Mouse (Mus musculus): ENCODE results near the gene Psma2. TPM values are rescaled to one million over a fixed set of nuclear protein-coding genes. Genes with fewer than 3 reads are reported as not detected.

Gene Psma2
- polyA plus RNA-seq (2021; fragmentation: Nextera tagmentation) = 162 and 173 TPM in 2 replicates
- long read RNA-seq, experiment 1, transcript Psma2-201 (8 exons, 2,911 nt) = major isoform, 330 of 361 reads
- long read RNA-seq, experiment 1, partial matches to known transcripts = 22 of 361 reads
- long read RNA-seq, experiment 1, other reads (novel, unspliced or antisense) = 9 of 361 reads
- long read RNA-seq, experiment 2, transcript Psma2-201 (8 exons, 2,911 nt) = major isoform, 255 of 267 reads
- long read RNA-seq, experiment 2, partial matches to known transcripts = 2 of 267 reads
- long read RNA-seq, experiment 2, other reads (novel, unspliced or antisense) = 10 of 267 reads

DNA sequence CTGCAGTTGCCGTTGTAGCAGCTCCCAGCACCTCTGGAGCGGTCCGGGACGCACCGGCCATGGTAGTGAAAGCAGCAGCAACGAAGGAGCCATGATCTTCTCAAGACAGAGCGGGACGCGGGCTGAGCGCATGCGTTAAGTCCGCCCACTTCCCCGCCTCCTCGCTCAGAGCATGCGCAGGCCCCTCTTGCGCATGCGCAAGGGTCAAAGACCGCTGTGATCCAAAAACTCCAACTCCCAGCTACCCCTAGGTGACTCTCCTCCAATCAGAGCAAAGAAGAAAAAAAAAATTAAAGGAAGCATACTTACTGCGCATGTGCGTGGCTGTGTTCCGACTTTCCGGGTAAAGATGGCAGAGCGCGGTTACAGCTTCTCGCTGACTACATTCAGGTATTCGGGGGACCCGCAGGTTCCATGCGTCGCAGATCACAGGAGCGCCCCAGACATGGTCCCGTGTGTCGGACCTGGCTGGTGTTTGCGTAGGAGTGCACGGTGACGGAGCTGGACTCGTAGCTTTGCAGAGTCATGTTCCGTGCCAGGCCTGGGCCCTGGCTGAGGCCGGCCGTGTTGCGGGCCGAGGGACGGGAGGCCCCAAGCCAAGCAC is at the start of gene Psma2, which contains the start of gene Mrpl32:
Gene Psma2, plus strand, starts transcription at position 315 of the 604 bp plus-strand sequence.
Gene Mrpl32, minus strand, starts transcription at position 240 of the 604 bp plus-strand sequence.

DNA sequence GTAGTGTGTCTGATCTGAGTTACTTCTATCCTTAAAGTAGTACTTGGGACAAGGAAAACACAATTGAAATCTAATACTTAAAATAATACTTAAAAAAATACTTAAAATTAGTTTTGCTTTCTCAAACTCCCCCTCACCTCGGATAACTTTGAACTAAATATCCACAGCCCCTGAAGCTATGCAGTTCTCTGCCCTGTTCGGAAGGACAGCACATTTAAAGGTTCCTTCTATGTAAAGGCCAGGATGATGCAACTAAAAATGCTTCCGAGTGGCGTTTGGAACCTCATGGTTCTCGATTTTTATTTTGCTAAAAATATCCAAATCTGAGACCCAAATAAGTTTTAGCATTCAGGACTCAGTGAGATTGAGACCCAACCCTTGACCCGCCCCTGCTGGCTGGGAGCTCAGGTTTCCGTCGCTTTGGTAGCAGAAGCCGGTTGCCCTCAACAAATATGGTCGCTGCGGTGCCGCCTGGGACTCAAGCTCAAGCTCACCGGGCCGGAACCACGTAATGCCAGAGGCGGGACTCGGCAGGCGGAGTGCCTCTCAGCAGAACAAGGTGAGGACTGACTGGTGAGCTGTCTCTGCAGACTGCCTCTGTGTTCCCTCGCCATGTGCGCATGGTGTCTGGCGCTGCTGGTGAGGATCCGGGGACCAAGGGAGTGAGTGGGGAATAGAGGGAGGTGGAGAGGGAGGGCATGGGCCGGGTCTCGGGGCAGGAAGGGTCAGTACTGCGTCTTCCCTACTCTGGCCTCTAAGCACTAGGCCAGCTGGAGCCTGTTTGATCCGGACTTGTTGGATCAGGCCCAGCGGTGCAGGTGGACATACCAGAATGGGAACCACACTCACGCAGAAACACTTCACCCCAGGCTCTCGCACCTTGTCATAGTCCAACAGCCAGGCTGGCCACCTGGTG is 16.9 kb downstream of the Psma2 start, which contains the start of gene AW209491:
Gene AW209491, plus strand, starts transcription at position 429 of the 916 bp plus-strand sequence.

Other genes starting within 250 kb of the Psma2 start
- 12.3 and 17.4 TPM in 2 replicates for gene Hecw1, start 90.0 kb upstream of the Psma2 start, polyA plus RNA-seq (2021; fragmentation: Nextera tagmentation)
- 57.3 and 60.8 TPM in 2 replicates for gene Mrpl32, start 75 bp upstream of the Psma2 start, polyA plus RNA-seq (2021; fragmentation: Nextera tagmentation)
- gene AW209491, start 16.9 kb downstream of the Psma2 start, polyA plus RNA-seq (2021; fragmentation: Nextera tagmentation) = 21.3 and 23.1 TPM in 2 replicates